Mouse (Mus musculus): ENCODE measurements around the gene Ikzf3. TPM values are rescaled to one million over a fixed set of nuclear protein-coding genes. Genes with fewer than 3 reads are reported as not detected.

Ikzf3 gene
- polyA plus RNA-seq, 1 experiment: not detected

- TF ChIP-seq CEBPB (IDR thresholded peaks at IDR 0.05; ENCODE audit: insufficient read depth, poor library complexity, severe bottlenecking) (no peak), E2F4 (IDR thresholded peaks at IDR 0.05; ENCODE audit: insufficient read depth) (no peak), REST (IDR thresholded peaks at IDR 0.05; ENCODE audit: insufficient read depth, insufficient read length) (no peak), MYOD1 (IDR thresholded peaks at IDR 0.05; ENCODE audit: control insufficient read depth in 1 of 3, insufficient read length in 2 of 3, low read depth in 2 of 3) (no peak), POLR2A (IDR thresholded peaks at IDR 0.05; ENCODE audit: insufficient read length, low read depth) (no peak), USF1 (IDR thresholded peaks at IDR 0.05; ENCODE audit: low read depth) (no peak), POLR2AphosphoS2 (IDR thresholded peaks at IDR 0.05; ENCODE audit: insufficient read length, low read depth) (no peak), MAX (IDR thresholded peaks at IDR 0.05; ENCODE audit: low read depth) (no peak), MYOG (IDR thresholded peaks at IDR 0.05; ENCODE audit: control insufficient read depth in 1 of 3, insufficient read depth in 1 of 3, insufficient read length in 2 of 3, low read depth in 2 of 3) (no peak), TCF3 (IDR thresholded peaks at IDR 0.05; ENCODE audit: insufficient read length, low read depth) (no peak), TCF12 (IDR thresholded peaks at IDR 0.05; ENCODE audit: insufficient read depth, poor library complexity, severe bottlenecking) (no peak), SRF (IDR thresholded peaks at IDR 0.05; ENCODE audit: control insufficient read depth, insufficient read length, low read depth) (no peak)
- H3K27me3 ChIP-seq (ENCODE audit: control insufficient read depth, insufficient read depth, insufficient read length): no peaks in the 10 kb centered on the region
- no peak overlapping the region for H3K4me3 ChIP-seq
- peaks cover 7% of the 10 kb centered on the region for H3K36me3 ChIP-seq (ENCODE audit: control insufficient read depth, insufficient read depth)
- no peak overlapping the region for H3K4me2 ChIP-seq (ENCODE audit: low read depth)
- H3K79me2 ChIP-seq (ENCODE audit: control insufficient read depth, insufficient read depth): peaks cover 20% of the 10 kb centered on the region
- H3ac ChIP-seq (ENCODE audit: control insufficient read depth, insufficient read length): no peak overlapping the region
Observed at GRCm38 (mm10) chr11:98584629-98585177, 38.9 kb upstream of the Ikzf3 start.

GRCm38 (mm10) chr11:98584146-98584545 lies 38.3 kb upstream of the Ikzf3 start:
- Histone ChIP-seq H3K79me2 (ENCODE audit: control insufficient read depth, insufficient read depth) (peaks cover 20% of the 10 kb centered on the region), H3ac (ENCODE audit: control insufficient read depth, insufficient read length) (no peak overlapping the region), H3K4me3 (no peak overlapping the region), H3K36me3 (ENCODE audit: control insufficient read depth, insufficient read depth) (peaks cover 7% of the 10 kb centered on the region), H3K4me2 (ENCODE audit: low read depth) (no peak overlapping the region), H3K27me3 (ENCODE audit: control insufficient read depth, insufficient read depth, insufficient read length) (no peaks in the 10 kb centered on the region)
- TF ChIP-seq MAX (IDR thresholded peaks at IDR 0.05; ENCODE audit: low read depth) (no peak), E2F4 (IDR thresholded peaks at IDR 0.05; ENCODE audit: insufficient read depth) (no peak), SRF (IDR thresholded peaks at IDR 0.05; ENCODE audit: control insufficient read depth, insufficient read length, low read depth) (no peak), TCF12 (IDR thresholded peaks at IDR 0.05; ENCODE audit: insufficient read depth, poor library complexity, severe bottlenecking) (no peak)

GRCm38 (mm10) chr11:98583571-98583970 lies 37.7 kb upstream of the Ikzf3 start:
- Histone ChIP-seq H3K4me3 (no peak overlapping the region), H3ac (ENCODE audit: control insufficient read depth, insufficient read length) (no peak overlapping the region), H3K36me3 (ENCODE audit: control insufficient read depth, insufficient read depth) (peaks cover 7% of the 10 kb centered on the region), H3K27me3 (ENCODE audit: control insufficient read depth, insufficient read depth, insufficient read length) (no peaks in the 10 kb centered on the region), H3K79me2 (ENCODE audit: control insufficient read depth, insufficient read depth) (peaks cover 20% of the 10 kb centered on the region), H3K4me2 (ENCODE audit: low read depth) (no peak overlapping the region)
- no peak for TF ChIP-seq CEBPB (IDR thresholded peaks at IDR 0.05; ENCODE audit: insufficient read depth, poor library complexity, severe bottlenecking)
- no peak for TF ChIP-seq TCF3 (IDR thresholded peaks at IDR 0.05; ENCODE audit: insufficient read length, low read depth)
- no peak for TF ChIP-seq MAX (IDR thresholded peaks at IDR 0.05; ENCODE audit: low read depth)
- TF ChIP-seq MYOG (IDR thresholded peaks at IDR 0.05; ENCODE audit: control insufficient read depth in 1 of 3, insufficient read depth in 1 of 3, insufficient read length in 2 of 3, low read depth in 2 of 3): no peak
- TF ChIP-seq MYOD1 (IDR thresholded peaks at IDR 0.05; ENCODE audit: control insufficient read depth in 1 of 3, insufficient read length in 2 of 3, low read depth in 2 of 3): no peak
- no peak for TF ChIP-seq E2F4 (IDR thresholded peaks at IDR 0.05; ENCODE audit: insufficient read depth)
- TF ChIP-seq POLR2AphosphoS2 (IDR thresholded peaks at IDR 0.05; ENCODE audit: insufficient read length, low read depth): no peak
- no peak for TF ChIP-seq REST (IDR thresholded peaks at IDR 0.05; ENCODE audit: insufficient read depth, insufficient read length)
- no peak for TF ChIP-seq POLR2A (IDR thresholded peaks at IDR 0.05; ENCODE audit: insufficient read length, low read depth)
- no peak for TF ChIP-seq SRF (IDR thresholded peaks at IDR 0.05; ENCODE audit: control insufficient read depth, insufficient read length, low read depth)
- TF ChIP-seq USF1 (IDR thresholded peaks at IDR 0.05; ENCODE audit: low read depth): no peak
- no peak for TF ChIP-seq TCF12 (IDR thresholded peaks at IDR 0.05; ENCODE audit: insufficient read depth, poor library complexity, severe bottlenecking)

GRCm38 (mm10) chr11:98583265-98583552 lies 37.4 kb upstream of the Ikzf3 start:
- peaks cover 7% of the 10 kb centered on the region for H3K36me3 ChIP-seq (ENCODE audit: control insufficient read depth, insufficient read depth)
- H3K27me3 ChIP-seq (ENCODE audit: control insufficient read depth, insufficient read depth, insufficient read length): no peaks in the 10 kb centered on the region
- H3ac ChIP-seq (ENCODE audit: control insufficient read depth, insufficient read length): no peak overlapping the region
- TF ChIP-seq TCF3 (IDR thresholded peaks at IDR 0.05; ENCODE audit: insufficient read length, low read depth) (no peak), SRF (IDR thresholded peaks at IDR 0.05; ENCODE audit: control insufficient read depth, insufficient read length, low read depth) (no peak), POLR2AphosphoS2 (IDR thresholded peaks at IDR 0.05; ENCODE audit: insufficient read length, low read depth) (no peak), TCF12 (IDR thresholded peaks at IDR 0.05; ENCODE audit: insufficient read depth, poor library complexity, severe bottlenecking) (no peak), REST (IDR thresholded peaks at IDR 0.05; ENCODE audit: insufficient read depth, insufficient read length) (no peak), MAX (IDR thresholded peaks at IDR 0.05; ENCODE audit: low read depth) (no peak)
- peaks cover 20% of the 10 kb centered on the region for H3K79me2 ChIP-seq (ENCODE audit: control insufficient read depth, insufficient read depth)
- no peak overlapping the region for H3K4me2 ChIP-seq (ENCODE audit: low read depth)
- no peak overlapping the region for H3K4me3 ChIP-seq

- peaks cover 20% of the 10 kb centered on the region for H3K79me2 ChIP-seq (ENCODE audit: control insufficient read depth, insufficient read depth)
- no peak overlapping the region for H3K4me3 ChIP-seq
- H3K4me2 ChIP-seq (ENCODE audit: low read depth): no peak overlapping the region
- peaks cover 7% of the 10 kb centered on the region for H3K36me3 ChIP-seq (ENCODE audit: control insufficient read depth, insufficient read depth)
- H3ac ChIP-seq (ENCODE audit: control insufficient read depth, insufficient read length): no peak overlapping the region
- TF ChIP-seq MYOG (IDR thresholded peaks at IDR 0.05; ENCODE audit: control insufficient read depth in 1 of 3, insufficient read depth in 1 of 3, insufficient read length in 2 of 3, low read depth in 2 of 3): no peak
- no peak for TF ChIP-seq E2F4 (IDR thresholded peaks at IDR 0.05; ENCODE audit: insufficient read depth)
- no peak for TF ChIP-seq USF1 (IDR thresholded peaks at IDR 0.05; ENCODE audit: low read depth)
- TF ChIP-seq TCF3 (IDR thresholded peaks at IDR 0.05; ENCODE audit: insufficient read length, low read depth): no peak
- no peak for TF ChIP-seq POLR2AphosphoS2 (IDR thresholded peaks at IDR 0.05; ENCODE audit: insufficient read length, low read depth)
- TF ChIP-seq REST (IDR thresholded peaks at IDR 0.05; ENCODE audit: insufficient read depth, insufficient read length): no peak
- TF ChIP-seq POLR2A (IDR thresholded peaks at IDR 0.05; ENCODE audit: insufficient read length, low read depth): no peak
- no peak for TF ChIP-seq MAX (IDR thresholded peaks at IDR 0.05; ENCODE audit: low read depth)
- no peak for TF ChIP-seq TCF12 (IDR thresholded peaks at IDR 0.05; ENCODE audit: insufficient read depth, poor library complexity, severe bottlenecking)
- TF ChIP-seq SRF (IDR thresholded peaks at IDR 0.05; ENCODE audit: control insufficient read depth, insufficient read length, low read depth): no peak
- no peak for TF ChIP-seq CEBPB (IDR thresholded peaks at IDR 0.05; ENCODE audit: insufficient read depth, poor library complexity, severe bottlenecking)
- TF ChIP-seq MYOD1 (IDR thresholded peaks at IDR 0.05; ENCODE audit: control insufficient read depth in 1 of 3, insufficient read length in 2 of 3, low read depth in 2 of 3): no peak
- H3K27me3 ChIP-seq (ENCODE audit: control insufficient read depth, insufficient read depth, insufficient read length): no peaks in the 10 kb centered on the region
Observed at GRCm38 (mm10) chr11:98582551-98583264, 36.9 kb upstream of the Ikzf3 start.
